Mouse (Mus musculus) MEL (cell line): ENCODE measurements around the gene Arhgef38.

ENCODE experiments used
- CTCF ChIP-seq, 3 experiments: IDR thresholded peaks in 2 of 3; conservative IDR thresholded peaks in 1 of 3; 2 replicates each; pipeline ENCODE4 v1.5.1; 2011 to 2012; ENCODE audit warnings: low read length in 3 of 3, low read depth in 2 of 3, mild to moderate bottlenecking in 2 of 3, improper control_type of control experiment in 1 of 3, inconsistent platforms in 1 of 3, mixed read lengths in 1 of 3, moderate library complexity in 1 of 3; ENCODE audit not compliant: control insufficient read depth in 1 of 3, insufficient read depth in 1 of 3, poor library complexity in 1 of 3, severe bottlenecking in 1 of 3
- EP300 ChIP-seq, 2 experiments: IDR thresholded peaks; 2 replicates each; pipeline ENCODE4 v1.6.1; 2011; ENCODE audit warnings: improper control_type of control experiment in 2 of 2, low read length in 2 of 2, low read depth in 1 of 2, mild to moderate bottlenecking in 1 of 2
- MEF2A ChIP-seq: IDR thresholded peaks from 2 replicates; pipeline ENCODE4 v1.6.1; 2014; ENCODE audit warnings: low read depth, mild to moderate bottlenecking, inconsistent platforms, low read length, improper control_type of control experiment; ENCODE audit not compliant: poor library complexity, insufficient replicate concordance, severe bottlenecking; ENCODE audit errors: extremely low read depth
- NELFE ChIP-seq: IDR thresholded peaks from 2 replicates; pipeline ENCODE4 v1.6.1; 2011; ENCODE audit warnings: low read depth, low read length, improper control_type of control experiment
- POLR2A ChIP-seq, 2 experiments: IDR thresholded peaks; 2 replicates each; pipeline ENCODE4 v1.6.1; 2011 to 2012; ENCODE audit warnings: low read length in 2 of 2, mild to moderate bottlenecking in 2 of 2, control low read depth in 1 of 2, improper control_type of control experiment in 1 of 2, low read depth in 1 of 2, moderate library complexity in 1 of 2; ENCODE audit not compliant: control insufficient read depth in 1 of 2, insufficient read depth in 1 of 2, poor library complexity in 1 of 2
- TCF12 ChIP-seq: IDR thresholded peaks from 2 replicates; pipeline ENCODE4 v1.6.1; 2014; ENCODE audit warnings: low read depth, mild to moderate bottlenecking, inconsistent platforms, low read length, improper control_type of control experiment, moderate library complexity
- UBTF ChIP-seq: IDR thresholded peaks from 2 replicates; pipeline ENCODE4 v1.6.1; 2012; ENCODE audit warnings: low read depth, mild to moderate bottlenecking, inconsistent platforms, low read length, improper control_type of control experiment, moderate library complexity, borderline replicate concordance; ENCODE audit not compliant: insufficient read depth
- USF2 ChIP-seq, 2 experiments: IDR thresholded peaks; 2 replicates each; pipeline ENCODE4 v1.6.1; 2011 to 2012; ENCODE audit warnings: improper control_type of control experiment in 2 of 2, low read length in 2 of 2, borderline replicate concordance in 1 of 2, inconsistent platforms in 1 of 2, low read depth in 1 of 2, mild to moderate bottlenecking in 1 of 2; ENCODE audit not compliant: insufficient read depth in 1 of 2
- ZC3H11A ChIP-seq: IDR thresholded peaks from 2 replicates; pipeline ENCODE4 v1.6.1; 2012; ENCODE audit warnings: low read depth, mild to moderate bottlenecking, inconsistent platforms, low read length, improper control_type of control experiment

DNA sequence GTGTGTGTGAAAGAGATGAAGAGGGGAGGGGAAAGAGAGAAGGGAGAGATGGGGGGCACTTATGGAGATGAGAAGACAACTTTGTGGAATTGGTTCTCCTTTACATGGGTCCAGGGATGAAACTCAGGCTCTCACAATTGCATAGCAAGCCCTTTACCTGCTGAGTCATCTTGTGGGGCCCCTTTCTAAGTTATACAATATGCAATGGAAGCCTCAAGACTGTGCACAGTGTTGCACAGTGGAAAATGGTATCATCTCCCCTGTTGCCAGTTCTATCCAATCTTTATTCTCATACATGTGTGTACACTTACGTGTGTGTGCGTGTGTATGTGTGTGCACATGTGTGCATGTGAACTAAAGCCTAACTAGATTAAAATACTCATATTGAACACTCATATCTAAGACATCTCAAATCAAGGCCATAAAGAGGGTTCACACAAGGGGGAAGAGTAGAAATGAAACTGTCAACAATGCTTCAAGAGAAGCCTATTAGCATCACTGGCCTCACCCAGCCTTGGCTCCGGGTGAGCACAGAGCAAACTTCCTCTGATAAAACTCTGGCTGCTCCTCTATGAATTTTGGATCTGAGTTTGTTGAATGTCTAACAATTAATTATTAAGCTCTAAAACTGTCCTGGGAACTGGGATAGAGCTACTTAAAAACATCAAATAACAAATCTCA, 21.2 kb downstream of the Arhgef38 start:
- TF ChIP-seq CTCF (IDR thresholded peaks at IDR 0.05 in 2 of 3, conservative IDR thresholded peaks at IDR 0.05 in 1 of 3; ENCODE audit: control insufficient read depth in 1 of 3, insufficient read depth in 1 of 3, low read depth in 2 of 3, low read length in 3 of 3, poor library complexity in 1 of 3, severe bottlenecking in 1 of 3) (no peak), MEF2A (no peak), TCF12 (no peak), USF2 (IDR thresholded peaks at IDR 0.05; ENCODE audit: borderline replicate concordance in 1 of 2, insufficient read depth in 1 of 2, low read depth in 1 of 2, low read length in 2 of 2) (no peak), EP300 (IDR thresholded peaks at IDR 0.05; ENCODE audit: low read depth in 1 of 2, low read length in 2 of 2) (no peak), POLR2A (IDR thresholded peaks at IDR 0.05; ENCODE audit: control insufficient read depth in 1 of 2, insufficient read depth in 1 of 2, low read depth in 1 of 2, low read length in 2 of 2, poor library complexity in 1 of 2) (no peak), UBTF (no peak), ZC3H11A (no peak), NELFE (no peak)
